Mouse (Mus musculus): Measurements from ENCODE around the gene Actc1. TPM values are rescaled to one million over a fixed set of nuclear protein-coding genes. Genes with fewer than 3 reads are reported as not detected.

The Actc1 gene
- over 10,000 TPM in 3 of 4 experiments, 1,000 to 10,000 TPM in 1; 8,568 to 14,785 (median 13,606) TPM for total RNA-seq (2022)

DNA sequence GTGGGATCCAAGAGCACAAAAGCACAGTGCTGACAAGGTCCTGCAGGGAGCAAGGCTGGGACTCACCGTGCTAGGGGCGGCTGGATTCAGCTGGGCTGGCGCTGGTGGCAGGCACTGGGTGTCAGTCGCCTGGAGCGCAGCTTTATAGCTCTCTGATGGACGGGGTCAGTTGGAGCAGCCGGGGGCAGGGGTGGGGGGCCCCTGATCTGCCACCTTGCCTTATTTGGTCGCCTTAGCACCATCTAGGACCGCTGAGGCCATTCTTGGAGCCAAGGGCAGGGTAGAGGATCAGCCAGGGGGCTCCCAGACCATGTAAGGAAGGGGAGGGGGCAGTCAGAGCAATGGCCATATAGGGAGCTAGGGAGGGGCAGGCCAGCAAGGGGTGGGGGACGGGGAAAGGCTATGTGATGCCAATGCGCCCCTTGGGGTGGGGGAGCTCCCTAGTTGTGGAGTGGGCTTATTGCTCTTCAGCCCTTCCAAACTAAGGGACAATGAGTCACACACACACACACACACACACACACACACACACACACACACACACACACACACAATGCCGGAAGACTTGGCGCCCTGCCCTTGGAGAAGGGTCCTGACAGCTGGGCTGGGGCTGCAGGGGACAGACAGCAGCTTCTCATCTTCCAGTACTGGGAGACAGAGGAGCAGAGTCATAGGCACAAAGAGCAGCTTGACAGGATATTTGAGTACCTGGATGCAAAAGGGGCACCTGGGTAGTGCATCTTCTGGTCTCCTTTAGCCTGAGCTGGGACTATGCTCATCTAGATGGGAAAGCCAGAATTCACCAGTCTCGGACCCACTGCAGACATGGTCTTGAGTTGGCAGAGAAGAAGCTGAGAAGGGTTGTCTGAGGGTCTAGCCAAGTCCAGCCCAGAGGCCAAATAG lies at the start of gene Actc1:
Actc1 (minus strand) TSS at position 853 of the 903 bp plus-strand sequence.
- DNase-seq (ENCODE audit: low spot score) = peak; percentile 66

DNA sequence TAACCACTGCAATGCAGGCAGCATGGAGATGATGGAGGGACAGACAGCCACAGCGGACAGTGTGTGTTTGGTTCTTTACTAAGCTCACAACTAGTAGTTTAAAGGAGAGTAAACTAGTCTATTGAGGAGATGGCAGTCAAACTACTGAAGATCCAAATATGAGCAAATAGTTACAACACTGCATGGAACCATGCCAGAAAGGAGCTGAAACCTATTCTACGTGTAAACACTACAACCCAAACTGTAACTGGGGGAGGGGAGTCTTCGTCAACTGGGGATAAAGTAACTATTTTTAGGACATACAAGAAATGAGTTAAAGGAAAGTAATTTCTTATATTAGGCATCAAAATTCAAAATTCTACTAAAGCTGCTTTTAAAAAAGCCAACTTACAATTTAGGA lies 49.1 kb upstream of the Actc1 start:
- DNase-seq (ENCODE audit: low spot score) = no peak

DNA sequence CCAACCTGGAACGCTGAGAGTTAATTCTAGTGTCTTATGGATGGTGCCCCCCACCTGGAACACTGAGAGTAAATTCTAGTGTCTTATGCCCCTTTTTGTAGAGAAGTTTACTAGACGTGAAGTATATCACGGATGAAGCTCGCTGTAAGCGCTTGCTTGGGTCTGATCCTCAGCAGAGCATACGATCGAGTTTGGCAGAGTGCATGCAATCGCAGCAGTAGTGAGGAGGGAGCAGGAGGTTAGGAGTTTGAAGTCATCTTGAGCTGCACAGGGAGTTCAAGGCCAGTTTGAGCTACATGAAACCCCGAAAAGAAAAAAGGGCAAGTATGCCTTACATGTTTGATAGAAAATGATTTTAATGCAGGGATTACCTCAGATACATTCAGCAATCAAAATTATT lies 47.5 kb upstream of the Actc1 start:
- DNase-seq (ENCODE audit: low spot score) = no peak

DNA sequence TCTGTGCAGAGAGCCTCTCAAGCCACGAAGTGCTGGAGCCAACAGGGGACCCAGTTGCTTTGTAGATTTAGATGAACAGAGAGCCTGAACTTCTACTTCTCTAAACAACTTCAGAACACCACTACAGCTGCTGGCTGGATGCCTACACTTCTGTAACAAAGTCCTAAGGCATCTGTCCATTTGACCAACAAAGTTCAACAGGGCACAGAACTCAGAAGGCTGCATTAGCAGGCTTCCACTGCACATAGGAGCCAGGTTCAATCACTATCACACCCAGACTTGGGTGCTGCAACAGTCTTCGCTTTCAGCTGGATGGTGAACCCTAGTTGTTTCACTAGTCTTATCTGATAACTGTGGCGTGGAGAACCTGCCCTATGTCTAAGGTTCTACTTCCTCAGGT lies 46.5 kb upstream of the Actc1 start:
- no peak for DNase-seq (ENCODE audit: low spot score)

DNA sequence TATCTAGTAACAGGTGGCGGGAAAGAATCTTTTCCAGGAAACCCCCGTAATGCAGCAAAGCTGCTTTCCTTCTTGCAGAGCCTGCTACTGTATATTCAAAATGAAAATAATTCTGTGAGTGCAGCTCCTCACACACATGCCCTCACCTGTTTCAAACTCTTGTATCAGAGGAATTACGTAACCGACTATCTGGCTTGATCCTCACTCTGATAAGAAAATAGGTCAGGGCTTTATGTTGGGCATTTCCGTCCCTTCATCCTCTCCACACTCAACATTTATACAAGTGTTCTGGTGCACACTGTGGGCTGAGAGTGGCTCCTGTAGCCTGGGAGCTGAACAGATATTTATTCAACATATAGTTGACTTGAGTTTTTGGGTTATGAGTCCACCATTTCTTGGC lies 45.8 kb upstream of the Actc1 start:
- DNase-seq (ENCODE audit: low spot score) = no peak

DNA sequence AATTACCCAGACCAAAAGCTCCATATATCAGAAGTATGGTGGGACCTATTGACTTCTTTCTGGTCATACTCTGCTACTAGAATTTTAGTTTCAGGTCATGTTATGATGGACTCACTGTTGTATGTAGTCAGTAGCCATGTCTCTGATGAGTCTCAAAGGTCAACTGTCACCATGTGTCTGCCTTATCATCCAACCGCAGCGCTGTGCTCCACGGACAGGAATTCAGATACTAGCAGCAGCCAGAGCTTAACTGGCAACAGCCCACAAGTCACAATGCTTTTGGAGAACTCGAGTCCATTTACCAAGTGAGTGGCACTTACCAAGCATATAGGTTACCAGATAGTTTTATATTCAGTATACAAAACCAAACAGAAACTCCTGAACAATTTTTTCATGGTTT lies 44.3 kb upstream of the Actc1 start:
- no peak for DNase-seq (ENCODE audit: low spot score)

DNA sequence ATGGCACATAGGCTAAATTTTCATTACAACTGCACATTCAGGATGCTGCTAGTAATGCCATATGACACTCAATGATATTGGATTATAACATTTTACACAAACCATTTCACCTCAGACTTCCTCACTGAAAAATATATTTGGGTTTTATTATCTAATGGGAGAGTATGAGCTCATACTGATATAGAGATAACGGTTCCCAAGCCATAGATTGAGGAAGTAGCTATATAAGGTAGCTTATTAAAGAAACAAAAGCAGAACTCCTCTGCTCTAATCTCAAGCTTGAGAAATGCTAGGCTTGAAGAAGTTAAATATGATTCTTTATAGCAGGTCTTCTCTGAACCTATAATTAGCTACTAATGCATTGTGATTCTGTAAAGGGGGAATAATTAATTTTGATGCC lies 43.2 kb upstream of the Actc1 start:
- DNase-seq (ENCODE audit: low spot score) = no peak

DNA sequence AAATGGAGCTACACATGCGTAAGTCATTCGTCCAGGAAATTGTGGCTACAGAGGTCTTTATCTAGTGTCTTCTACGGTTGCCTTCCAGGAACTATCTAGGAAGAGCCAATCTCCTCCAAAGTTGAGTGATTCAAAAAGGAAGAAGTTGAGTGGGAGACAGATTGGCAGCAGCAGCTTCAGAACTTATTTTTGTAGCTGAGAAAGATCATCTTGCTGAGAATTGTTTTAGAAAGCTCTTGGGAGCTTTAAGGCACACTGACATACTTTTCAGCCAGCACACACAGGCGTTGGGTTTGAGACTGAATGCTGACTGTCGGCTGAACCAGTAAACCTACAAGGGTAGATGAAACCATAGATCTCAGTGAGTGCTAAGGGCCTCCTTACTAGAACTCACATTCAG lies 42.0 kb upstream of the Actc1 start:
- no peak for DNase-seq (ENCODE audit: low spot score)

DNA sequence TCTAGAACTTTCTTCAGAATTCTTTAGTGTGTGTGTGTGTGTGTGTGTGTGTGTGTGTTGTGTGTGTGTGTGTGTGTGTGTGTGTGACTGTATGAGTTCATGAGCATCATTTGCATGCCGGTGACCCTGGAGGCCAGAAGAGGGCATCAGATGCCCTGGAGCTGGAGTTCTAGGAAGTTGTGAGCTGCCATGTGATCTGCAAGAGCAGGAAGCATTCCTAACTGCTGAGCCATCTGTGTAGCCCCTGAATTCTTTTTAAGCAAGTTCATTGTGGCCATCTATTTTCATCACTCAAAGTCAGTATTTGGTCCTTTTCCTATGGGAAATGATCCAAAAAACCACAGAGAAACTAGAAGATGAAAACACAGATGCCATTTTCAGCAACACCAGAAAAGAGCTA lies 41.3 kb upstream of the Actc1 start:
- no peak for DNase-seq (ENCODE audit: low spot score)

DNA sequence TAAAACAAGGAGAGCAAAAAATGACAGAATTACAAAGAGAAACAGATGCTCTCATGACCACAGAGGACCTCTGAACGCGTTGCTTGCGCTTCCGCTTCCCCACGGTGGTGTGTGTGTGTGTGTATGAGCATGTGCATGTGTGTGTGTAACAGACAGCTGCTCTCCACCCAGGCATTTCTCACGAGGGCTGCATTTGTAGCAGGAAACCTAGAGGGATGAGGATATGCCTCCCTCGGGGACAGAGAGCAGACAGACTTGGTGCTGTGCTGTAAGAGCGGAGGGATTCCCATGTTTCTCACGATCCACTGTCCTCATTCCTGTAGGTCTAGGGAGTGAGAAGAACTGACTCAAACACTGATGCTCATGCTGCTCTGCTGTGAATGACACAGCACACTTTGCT lies 40.2 kb upstream of the Actc1 start:
- DNase-seq (ENCODE audit: low spot score) = no peak

DNA sequence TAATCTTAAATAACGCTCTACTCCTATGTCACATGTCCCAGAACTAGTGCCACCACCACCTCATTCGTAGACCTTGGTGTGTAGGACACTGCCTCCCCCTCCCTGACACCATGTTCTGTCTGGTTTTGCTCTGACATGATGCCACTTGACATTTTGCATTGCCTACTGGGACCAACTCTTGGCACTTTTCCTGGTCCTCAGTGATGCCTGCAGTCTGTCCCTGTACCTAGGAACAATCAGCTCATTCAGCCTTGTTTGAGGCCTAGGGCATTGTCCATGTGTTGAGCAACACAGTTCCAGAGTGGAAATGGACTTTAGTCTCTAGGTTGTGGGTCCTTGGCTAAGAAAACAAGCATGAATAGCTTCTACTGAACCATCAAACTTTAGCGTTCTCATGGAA lies 36.5 kb upstream of the Actc1 start:
- DNase-seq (ENCODE audit: low spot score) = no peak

DNA sequence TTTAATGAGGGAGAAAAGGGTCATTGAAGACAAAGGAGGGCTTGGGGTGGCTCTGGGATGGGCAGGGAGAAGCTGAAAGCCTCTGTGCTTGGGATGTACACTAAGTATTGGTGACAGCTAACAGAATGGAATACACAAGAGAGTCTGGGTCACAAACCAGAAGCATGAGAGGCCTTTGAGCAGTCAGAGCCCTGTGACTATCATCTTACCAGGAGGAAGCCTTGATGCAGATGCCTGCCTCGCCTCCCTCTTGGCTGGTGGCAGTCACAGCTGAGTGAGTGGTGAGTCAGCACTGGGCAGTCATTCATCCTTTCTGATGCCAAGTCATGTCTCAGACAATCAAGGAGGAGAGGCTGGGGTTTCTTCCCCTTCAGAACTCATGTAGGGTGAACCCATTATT lies 33.9 kb upstream of the Actc1 start:
- no peak for DNase-seq (ENCODE audit: low spot score)

DNA sequence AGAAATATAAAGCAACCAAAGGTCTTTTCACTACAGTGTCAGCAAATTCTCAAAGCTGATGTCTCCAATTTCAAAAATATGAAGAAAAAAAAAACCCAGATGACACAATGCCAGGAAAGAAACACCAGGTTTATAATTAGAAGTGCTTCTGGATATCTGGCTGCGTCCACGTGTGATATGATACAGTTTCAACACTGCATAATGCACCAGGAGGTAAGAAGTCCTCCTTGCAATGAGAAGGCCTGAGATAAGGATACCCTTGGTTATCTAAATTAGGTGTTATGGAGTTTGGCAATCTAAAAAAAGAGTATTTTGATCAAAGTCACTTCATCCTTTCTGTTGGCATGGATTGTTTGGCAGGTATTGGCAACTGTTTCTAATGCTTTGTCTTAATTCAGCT lies 18.5 kb upstream of the Actc1 start:
- DNase-seq (ENCODE audit: low spot score) = no peak

DNA sequence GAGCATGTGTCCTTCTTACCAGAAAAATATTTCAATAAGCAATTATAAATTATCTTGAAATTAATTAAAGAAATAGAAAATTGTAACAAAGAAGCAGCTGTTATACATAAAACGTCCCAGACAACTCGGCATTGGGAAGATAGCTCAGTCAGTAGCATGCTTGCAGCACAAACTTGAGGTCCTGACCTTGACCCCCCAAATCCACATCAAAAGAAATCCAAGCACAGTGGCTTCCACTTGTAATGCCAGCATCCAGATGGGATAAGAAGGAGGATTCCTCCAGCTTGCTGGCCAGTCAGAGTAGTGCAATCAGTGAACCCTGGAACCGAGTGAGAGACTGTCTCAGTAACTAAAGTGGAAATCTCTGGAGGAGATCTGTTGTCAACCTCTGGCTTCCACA lies 12.9 kb upstream of the Actc1 start:
- DNase-seq (ENCODE audit: low spot score) = no peak

DNA sequence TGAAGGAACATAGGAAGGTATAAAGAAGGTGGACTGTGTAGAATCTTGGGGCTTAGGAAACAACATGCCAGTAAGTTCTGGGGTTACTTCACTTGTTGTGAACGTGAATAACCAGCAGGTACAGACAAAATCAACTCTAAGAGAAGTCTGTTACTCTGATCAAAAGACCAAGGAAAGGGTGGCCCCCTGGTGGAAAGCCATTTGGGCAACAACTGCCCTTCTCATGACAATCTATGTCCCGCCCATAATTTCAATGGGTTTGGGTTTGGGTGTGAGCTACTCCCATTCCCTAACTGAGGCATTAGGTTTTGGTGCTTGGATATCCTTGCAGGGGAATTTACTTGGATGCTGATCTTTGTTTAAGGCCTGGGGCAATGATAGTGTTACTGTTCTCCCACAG lies 10.7 kb upstream of the Actc1 start:
- DNase-seq (ENCODE audit: low spot score) = no peak

DNA sequence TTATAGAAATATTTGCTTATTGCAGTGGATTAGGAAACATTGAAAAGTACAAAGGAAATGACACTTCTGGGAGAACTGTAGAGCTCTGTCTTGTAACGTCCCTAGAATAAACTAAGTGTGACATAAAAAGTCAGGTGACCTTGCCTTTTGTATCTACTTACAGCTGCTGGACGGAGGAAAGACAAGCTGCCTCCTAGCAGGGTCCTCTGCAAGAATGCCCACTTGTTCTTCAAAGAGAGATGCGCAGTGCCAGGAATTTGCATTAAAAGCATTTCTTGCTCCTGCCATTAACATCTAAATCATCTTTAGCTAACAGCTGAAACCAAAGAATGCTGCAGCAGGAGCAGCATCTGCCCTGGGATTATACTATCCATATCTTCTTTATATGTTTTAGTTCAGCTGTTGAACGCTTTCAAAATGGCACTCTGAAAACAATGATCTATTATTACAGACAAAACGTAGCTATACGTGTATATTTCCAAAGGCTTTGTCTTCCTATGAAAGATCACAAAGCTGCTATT lies 6.8 kb upstream of the Actc1 start:
- no peak for DNase-seq (ENCODE audit: low spot score)

DNA sequence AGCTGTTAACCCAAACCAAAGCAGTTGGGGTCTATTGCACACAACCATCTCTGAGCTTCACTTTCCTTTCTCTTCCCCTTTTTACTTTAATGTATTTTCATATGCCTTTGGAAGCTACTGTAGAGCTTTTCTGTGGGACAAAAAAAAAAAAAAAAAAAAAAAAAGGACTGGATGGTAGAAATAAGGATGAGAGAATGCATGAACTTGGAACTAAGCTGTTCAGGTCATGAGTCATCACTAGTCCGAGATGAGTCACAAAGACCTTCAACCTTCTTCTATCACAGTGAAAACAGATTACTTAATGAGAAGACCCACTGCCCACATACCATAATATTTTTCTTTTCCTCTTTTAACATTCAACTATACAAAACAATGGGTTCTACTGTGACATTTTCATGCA lies 6.3 kb upstream of the Actc1 start:
- DNase-seq (ENCODE audit: low spot score) = no peak

DNA sequence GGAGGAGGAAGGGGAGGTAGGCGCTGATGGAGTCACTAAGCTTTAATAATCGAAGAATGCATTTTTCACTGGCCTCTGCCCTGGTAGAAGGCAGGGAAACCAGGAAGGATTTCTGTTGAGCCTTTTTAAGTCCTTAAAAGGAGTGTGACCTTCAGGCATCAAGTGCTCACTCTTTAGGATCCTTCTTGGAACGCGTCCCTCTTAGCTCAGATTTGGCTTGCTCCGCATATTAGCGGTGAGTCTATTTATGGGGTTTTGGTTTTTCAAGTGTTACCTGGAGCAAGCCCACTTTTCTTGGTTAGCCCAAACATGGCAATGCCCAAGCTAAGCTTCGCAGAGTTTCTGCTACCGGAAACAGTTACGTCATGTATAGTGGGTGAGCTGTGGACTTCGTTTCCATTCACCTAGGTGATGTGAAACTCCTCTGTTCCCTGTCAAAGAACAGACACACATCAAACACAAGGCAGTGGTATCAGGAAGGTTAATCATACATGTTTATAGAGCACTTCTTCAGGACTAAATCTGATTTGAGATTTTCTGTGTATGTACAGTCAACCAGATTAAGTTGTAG lies 5.0 kb upstream of the Actc1 start:
- no peak for DNase-seq (ENCODE audit: low spot score)

DNA sequence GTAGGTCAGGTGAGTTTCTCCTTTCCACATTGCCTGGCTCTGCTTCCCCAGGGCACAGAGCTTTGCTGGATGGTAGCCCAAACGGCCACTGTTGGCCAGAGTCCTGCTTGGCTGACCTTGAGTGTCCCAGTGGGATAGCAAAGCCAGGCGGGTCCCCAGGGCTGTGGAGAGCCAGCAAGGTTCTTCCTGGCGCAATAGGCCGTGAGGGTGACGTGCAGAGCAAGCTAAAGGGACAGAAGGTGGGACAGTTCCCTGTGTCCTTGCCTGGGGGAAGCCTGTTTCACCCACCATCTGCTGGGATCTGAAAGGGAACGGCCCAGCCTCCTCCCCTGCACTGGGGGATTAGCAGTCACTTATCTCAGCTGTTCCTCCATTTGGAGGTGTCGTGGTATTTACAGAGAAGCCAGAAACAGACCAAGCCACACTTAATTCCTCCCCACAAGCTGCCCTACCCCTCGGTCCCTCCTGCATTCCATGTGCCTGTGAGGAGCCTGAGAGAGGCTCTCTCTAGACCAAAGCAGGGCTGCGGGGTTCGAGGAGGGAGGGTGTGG lies 4.0 kb upstream of the Actc1 start:
- peak; percentile 85 for DNase-seq (ENCODE audit: low spot score)

DNA sequence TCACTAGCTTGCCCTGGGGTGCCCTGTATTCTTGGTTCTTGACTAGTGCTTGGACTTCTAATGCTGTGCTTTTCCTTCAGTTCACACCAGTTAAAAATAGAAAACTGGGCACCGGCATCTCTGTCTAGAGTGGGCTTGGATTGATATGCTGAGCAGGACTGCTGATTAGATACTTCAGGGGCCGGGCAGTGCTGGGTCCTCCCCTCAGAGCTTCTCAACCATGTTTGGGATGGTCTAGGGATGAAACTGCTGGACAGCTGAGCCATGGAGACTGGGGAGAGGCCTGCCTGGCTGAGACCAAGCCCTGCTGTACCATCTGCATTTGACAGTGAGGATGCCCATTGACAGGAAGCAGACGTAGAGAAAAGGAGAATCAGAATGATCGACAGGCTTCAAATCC lies 781 bp upstream of the Actc1 start:
- DNase-seq (ENCODE audit: low spot score) = peak; percentile 68

DNA sequence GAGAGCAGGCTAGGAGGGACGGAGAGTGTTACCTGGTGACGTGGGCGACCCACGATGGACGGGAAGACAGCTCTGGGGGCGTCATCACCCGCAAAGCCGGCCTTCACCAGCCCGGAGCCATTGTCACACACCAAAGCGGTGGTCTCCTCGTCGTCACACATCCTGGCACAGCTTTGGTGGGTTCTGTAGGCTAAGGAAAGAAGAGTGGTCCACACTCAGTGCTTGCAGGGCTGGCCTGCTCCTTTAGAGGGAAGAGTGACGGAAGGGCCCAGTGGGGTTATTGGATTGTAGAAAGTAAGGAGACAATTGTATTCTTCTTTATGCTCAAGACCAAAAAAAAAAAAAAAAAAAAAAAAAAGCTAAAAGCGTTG lies 1.5 kb downstream of the Actc1 start:
- DNase-seq (ENCODE audit: low spot score) = no peak

DNA sequence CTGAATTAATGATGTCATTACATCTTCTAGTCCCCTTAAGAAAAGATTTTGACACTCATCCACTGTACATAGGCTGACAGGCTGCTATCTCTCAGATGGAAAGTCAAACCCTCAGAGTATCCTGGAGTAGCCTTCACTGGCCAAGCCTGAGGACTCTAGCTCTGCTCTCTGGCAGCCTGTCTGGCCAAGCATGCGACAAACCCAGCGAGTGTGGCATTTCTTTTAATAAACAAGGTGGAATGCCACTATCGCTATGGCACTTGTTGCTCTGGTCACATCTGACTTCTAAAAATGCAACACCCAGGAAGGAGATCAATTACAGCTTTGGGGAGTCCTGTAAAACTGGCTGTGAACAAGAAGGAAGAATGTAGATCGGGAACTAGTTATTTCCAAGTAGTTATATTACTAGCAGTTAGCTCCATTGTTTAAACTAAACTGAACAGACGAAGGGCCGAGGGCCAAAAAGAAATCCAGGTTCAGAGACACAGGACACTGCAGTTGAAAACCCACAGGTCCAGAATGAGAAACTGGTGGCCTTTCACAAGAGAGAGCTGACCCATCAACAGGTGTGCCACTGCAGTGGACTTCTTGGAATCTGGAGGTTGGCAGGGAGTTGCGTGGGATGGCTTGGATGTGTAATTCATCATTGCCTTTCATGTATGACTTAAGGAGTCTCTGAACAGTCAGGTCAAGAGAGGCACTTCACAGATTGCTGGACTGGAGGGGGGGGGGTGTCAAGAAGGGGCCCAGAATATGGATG lies 2.1 kb downstream of the Actc1 start:
- DNase-seq (ENCODE audit: low spot score) = no peak

Data from heart, adult 8-10 months (tissue).